Mouse (Mus musculus) intestine, postnatal 0 days (tissue): ENCODE results near the gene Aplp1. TPM values are rescaled to one million over a fixed set of nuclear protein-coding genes. Genes with fewer than 3 reads are reported as not detected.

Source experiments
- ATAC-seq: fragments of 200-750 bp; cut with Nextera tagmentation; 2 replicates; pipeline ENCODE4 v1.8.0; 2017; ENCODE audit warnings: mild to moderate bottlenecking, moderate TSS enrichment, moderate library complexity
- H3K27ac ChIP-seq: fragments of 300-500 bp; sonication (generic); 2 replicates; pipeline ENCODE4 v1.5.1; 2014; ENCODE audit warnings: mild to moderate bottlenecking, low read depth, low read length, moderate library complexity
- H3K27me3 ChIP-seq: fragments of 300-500 bp; sonication (generic); replicated peaks from 2 replicates; pipeline ENCODE4 v1.6.1; 2014; ENCODE audit warnings: low read length, mixed read lengths; ENCODE audit not compliant: control insufficient read depth, insufficient read depth
- H3K36me3 ChIP-seq: fragments of 300-500 bp; sonication (generic); 2 replicates; pipeline ENCODE4 v1.6.1; 2014; ENCODE audit warnings: mild to moderate bottlenecking, moderate library complexity; ENCODE audit not compliant: control insufficient read depth, insufficient read depth
- H3K4me1 ChIP-seq: fragments of 300-500 bp; sonication (generic); replicated peaks from 2 replicates; pipeline ENCODE4 v1.6.1; 2014; ENCODE audit warnings: antibody characterized with exemption, low read length, mixed read lengths; ENCODE audit not compliant: control insufficient read depth, insufficient read depth
- H3K4me2 ChIP-seq: fragments of 300-500 bp; sonication (generic); replicated peaks from 2 replicates; pipeline ENCODE4 v1.6.1; 2014; ENCODE audit warnings: low read depth, mild to moderate bottlenecking, moderate library complexity
- H3K4me3 ChIP-seq: fragments of 300-500 bp; sonication (generic); 2 replicates; pipeline ENCODE4 v1.5.1; 2014; ENCODE audit warnings: low read depth, low read length
- H3K9ac ChIP-seq: fragments of 300-500 bp; sonication (generic); 2 replicates; pipeline ENCODE4 v1.6.1; 2014; ENCODE audit warnings: mild to moderate bottlenecking, low read depth, low read length
- H3K9me3 ChIP-seq: fragments of 300-500 bp; sonication (generic); 2 replicates; pipeline ENCODE4 v1.6.1; 2016; ENCODE audit warnings: mixed run types; ENCODE audit not compliant: control insufficient read depth
- CTCF ChIP-seq: sonication (generic); IDR thresholded peaks from 2 replicates; pipeline ENCODE4 v1.5.1; 2016; ENCODE audit warnings: low read depth, mild to moderate bottlenecking, control low read depth, antibody characterized with exemption, moderate library complexity
- WGBS: fragments of 180-500 bp; shearing (Covaris S2); extraction: QIAGEN DNeasy Blood & Tissue Kit; methylation state at CpG from one replicate; pipeline ENCODE4 v1.1.7; 2014; 5-methylcytosine and 5-hydroxymethylcytosine counted together
- polyA plus RNA-seq: library from polyadenylated mRNA; unstranded; fragments of >200 nt; fragmentation: Nextera tagmentation; extraction: Ambion mirVana; gene quantifications from 2 replicates; pipeline ENCODE4 v1.2.1, GENCODE M21; 2015

The Aplp1 gene
- polyA plus RNA-seq, 1 experiment from 2014 or later, result 30.1 TPM

GRCm38 (mm10) chr7:30439734-30440133, 5.6 kb downstream of the Aplp1 start:
- no peak for TF ChIP-seq CTCF
- no peak overlapping the region for H3K4me3 ChIP-seq
- H3K36me3 ChIP-seq, result no peaks in the 10 kb centered on the region; the same call in 1 of the 2 replicates
- H3K9me3 ChIP-seq, result no peaks in the 10 kb centered on the region
- no peak overlapping the region for H3K9ac ChIP-seq
- WGBS, result 84% methylated on average over 13 of the region's 13 CpGs
- no peak overlapping the region for H3K27ac ChIP-seq
- 0 out of 2 replicates have a peak, but pooled peaks cover under 1% of the 10 kb centered on the region for H3K4me1 ChIP-seq
- ATAC-seq, result no peak
- H3K4me2 ChIP-seq, result no peak overlapping the region
- no peaks in the 10 kb centered on the region for H3K27me3 ChIP-seq

- Histone ChIP-seq H3K9me3 (no peaks in the 10 kb centered on the region), H3K9ac (no peak overlapping the region), H3K36me3 (no peaks in the 10 kb centered on the region; the same call in 1 of the 2 replicates), H3K4me1 (no peaks in the 10 kb centered on the region), H3K27ac (no peak overlapping the region), H3K4me2 (no peak overlapping the region), H3K4me3 (no peak overlapping the region), H3K27me3 (no peaks in the 10 kb centered on the region)
- no peak for ATAC-seq
- WGBS, result 33% methylated on average over 10 of the region's 10 CpGs
- TF ChIP-seq CTCF, result no peak
Observed at GRCm38 (mm10) chr7:30436879-30437278, 8.5 kb downstream of the Aplp1 start.

GRCm38 (mm10) chr7:30435156-30435555, 10.2 kb downstream of the Aplp1 start:
- no peak overlapping the region for H3K27ac ChIP-seq
- no peaks in the 10 kb centered on the region for H3K4me1 ChIP-seq
- no peak overlapping the region for H3K4me3 ChIP-seq
- no peak for ATAC-seq
- H3K36me3 ChIP-seq, result no peaks in the 10 kb centered on the region; the same call in 1 of the 2 replicates
- H3K27me3 ChIP-seq, result no peaks in the 10 kb centered on the region
- H3K4me2 ChIP-seq, result no peak overlapping the region
- H3K9ac ChIP-seq, result no peak overlapping the region
- WGBS, result 50% methylated on average over 9 of the region's 9 CpGs
- TF ChIP-seq CTCF, result no peak
- H3K9me3 ChIP-seq, result no peaks in the 10 kb centered on the region

GRCm38 (mm10) chr7:30434701-30435100, 10.6 kb downstream of the Aplp1 start:
- Histone ChIP-seq H3K4me1 (no peaks in the 10 kb centered on the region), H3K9ac (no peak overlapping the region), H3K9me3 (no peaks in the 10 kb centered on the region), H3K27ac (no peak overlapping the region), H3K4me3 (no peak overlapping the region), H3K4me2 (no peak overlapping the region), H3K27me3 (no peaks in the 10 kb centered on the region), H3K36me3 (no peaks in the 10 kb centered on the region; the same call in 1 of the 2 replicates)
- WGBS, result 69% methylated on average over 10 of the region's 10 CpGs
- no peak for ATAC-seq
- no peak for TF ChIP-seq CTCF

GRCm38 (mm10) chr7:30434238-30434637, 11.1 kb downstream of the Aplp1 start:
- no peak for ATAC-seq

GRCm38 (mm10) chr7:30431793-30432192, 13.5 kb downstream of the Aplp1 start:
- Histone ChIP-seq H3K27me3 (no peaks in the 10 kb centered on the region), H3K27ac (no peak overlapping the region), H3K4me1 (no peaks in the 10 kb centered on the region), H3K9me3 (no peaks in the 10 kb centered on the region), H3K4me2 (no peak overlapping the region), H3K36me3 (peaks cover 11% of the 10 kb centered on the region; the same call in 1 of the 2 replicates), H3K4me3 (no peak overlapping the region), H3K9ac (no peak overlapping the region)
- ATAC-seq, result no peak
- peak; percentile 80 for TF ChIP-seq CTCF
- 17% methylated on average over 3 of the region's 3 CpGs for WGBS

More at GRCm38 (mm10) chr7:30434238-30434637, 11.1 kb downstream of the Aplp1 start:
- no peaks in the 10 kb centered on the region for H3K4me1 ChIP-seq
- no peaks in the 10 kb centered on the region for H3K9me3 ChIP-seq
- H3K36me3 ChIP-seq, result no peaks in the 10 kb centered on the region
- no peak overlapping the region for H3K27ac ChIP-seq
- H3K4me3 ChIP-seq, result no peak overlapping the region
- no peaks in the 10 kb centered on the region for H3K27me3 ChIP-seq
- WGBS, result 2% methylated on average over 10 of the region's 10 CpGs
- no peak overlapping the region for H3K4me2 ChIP-seq
- no peak overlapping the region for H3K9ac ChIP-seq
- TF ChIP-seq CTCF, result no peak

GRCm38 (mm10) chr7:30430191-30430590, 15.1 kb downstream of the Aplp1 start:
- Histone ChIP-seq H3K9me3 (no peaks in the 10 kb centered on the region), H3K27ac (no peak overlapping the region), H3K4me3 (no peak overlapping the region), H3K36me3 (peaks cover 22% of the 10 kb centered on the region; the same call in 1 of the 2 replicates), H3K4me1 (no peaks in the 10 kb centered on the region), H3K9ac (no peak overlapping the region), H3K4me2 (no peak overlapping the region), H3K27me3 (no peaks in the 10 kb centered on the region)
- TF ChIP-seq CTCF, result no peak
- no peak for ATAC-seq
- WGBS, result 33% methylated on average over 2 of the region's 2 CpGs
